In the genomic region with DNA sequence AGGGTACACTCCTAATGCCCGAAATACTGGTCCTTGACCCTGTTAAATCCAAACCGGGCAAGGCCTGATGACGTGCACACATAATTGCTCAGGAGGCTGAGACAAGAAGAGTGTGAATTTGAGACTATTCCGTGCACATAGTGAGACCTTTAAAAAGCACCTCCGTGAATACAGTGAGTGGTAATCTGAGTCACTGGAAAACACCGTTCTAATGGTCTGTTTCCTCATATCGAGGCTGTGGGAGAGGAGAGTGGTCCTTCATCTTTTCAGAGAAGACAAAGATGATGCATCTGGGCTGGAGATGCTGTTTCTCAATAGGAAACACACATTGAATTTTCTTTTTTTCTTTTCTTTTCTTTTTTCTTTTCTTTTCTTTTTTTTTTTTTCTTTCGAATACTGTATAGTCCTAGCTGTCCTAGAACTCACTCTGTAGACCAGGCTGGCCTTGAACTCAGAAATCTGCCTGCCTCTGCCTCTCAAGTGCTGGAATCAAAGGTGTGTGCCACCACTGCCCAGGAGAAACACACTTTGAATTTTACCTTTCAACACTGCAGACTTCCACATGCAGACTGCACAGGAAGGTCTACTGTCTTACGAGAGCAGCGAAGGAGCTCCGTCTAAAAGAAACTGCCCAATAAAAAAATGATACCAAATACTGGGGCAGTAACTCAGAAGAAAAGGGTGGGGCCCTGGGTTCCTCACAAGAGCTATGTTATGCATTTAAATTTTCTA, we compare ENCODE assay signal across 10 mouse cellular contexts. TPM values are rescaled to one million over a fixed set of nuclear protein-coding genes. Genes with fewer than 3 reads are reported as not detected.
DNase-seq lines count a peak whose midpoint lies in the region; ATAC-seq and TF ChIP-seq lines count a peak whose summit lies in the region.
"Had no signal": no experiment of that assay in that cellular context is flagged by ENCODE, and none has a peak within 500 bp of the region (broad histone marks: within the 10 kb centered on the region; RNA-seq: fewer than 3 reads in every experiment).

No protein-coding gene starts in this region.

- no peak for DNase-seq in lung, postnatal 25 days (ENCODE audit: low spot score)
- peak; percentile 77 for DNase-seq in midbrain, embryonic 11.5 days (ENCODE audit: low spot score, missing footprints)
- no peak for DNase-seq in stomach, postnatal 0 days (ENCODE audit: low spot score)
- DNase-seq in gastrocnemius, adult 8-10 months (ENCODE audit: low spot score in 2 of 2) = no peak
- no peak for DNase-seq in cerebellum, postnatal 14 days
- DNase-seq: heart, adult 2 months; liver, postnatal 0 days; thymus, postnatal 36 days had no signal

- no peak overlapping the region for H3K9ac ChIP-seq in lung, embryonic 16.5 days (ENCODE audit: low read length)
- peak overlapping the region; percentile 82 for H3K9ac ChIP-seq in forebrain, embryonic 16.5 days (replicated peaks; ENCODE audit: low read depth, low read length)
- peak overlapping the region; percentile 87 for H3K9ac ChIP-seq in midbrain, embryonic 11.5 days (ENCODE audit: low read length)
- H3K9ac ChIP-seq in stomach, postnatal 0 days (ENCODE audit: low read length) = no peak overlapping the region
- H3K9ac ChIP-seq: liver, postnatal 0 days had no signal

- TF ChIP-seq CTCF in stomach, postnatal 0 days (IDR thresholded peaks at IDR 0.05; ENCODE audit: low read depth) = no peak

- H3K4me1 ChIP-seq in lung, embryonic 16.5 days (replicated peaks; ENCODE audit: control insufficient read depth, insufficient read depth, low read length) = peaks cover 17% of the 10 kb centered on the region
- peaks cover 29% of the 10 kb centered on the region for H3K4me1 ChIP-seq in forebrain, embryonic 16.5 days (replicated peaks; ENCODE audit: control insufficient read depth, insufficient read depth, low read length)
- peaks cover 26% of the 10 kb centered on the region for H3K4me1 ChIP-seq in midbrain, embryonic 11.5 days (ENCODE audit: control insufficient read depth, insufficient read depth, low read length)
- 0 out of 2 replicates have a peak, but pooled peaks cover 3% of the 10 kb centered on the region for H3K4me1 ChIP-seq in stomach, postnatal 0 days (replicated peaks; ENCODE audit: control insufficient read depth, insufficient read depth)

- H3K9me3 ChIP-seq in lung, embryonic 16.5 days (ENCODE audit: control insufficient read depth, low read length) = no peaks in the 10 kb centered on the region
- no peaks in the 10 kb centered on the region for H3K9me3 ChIP-seq in forebrain, embryonic 16.5 days (ENCODE audit: control insufficient read depth, low read length)
- no peaks in the 10 kb centered on the region for H3K9me3 ChIP-seq in midbrain, embryonic 11.5 days (ENCODE audit: control insufficient read depth, low read length)
- no peaks in the 10 kb centered on the region for H3K9me3 ChIP-seq in stomach, postnatal 0 days (ENCODE audit: control insufficient read depth, low read length)

- H3K4me3 ChIP-seq in lung, embryonic 16.5 days (ENCODE audit: low read length) = no peak overlapping the region
- no peak overlapping the region for H3K4me3 ChIP-seq in forebrain, embryonic 16.5 days (replicated peaks; ENCODE audit: low read length)
- no peak overlapping the region for H3K4me3 ChIP-seq in midbrain, embryonic 11.5 days (ENCODE audit: low read depth, low read length)
- H3K4me3 ChIP-seq in stomach, postnatal 0 days (ENCODE audit: low read depth, low read length) = no peak overlapping the region
- H3K4me3 ChIP-seq: heart, adult 2 months had no signal

- 75% methylated on average over 11 of the region's 11 CpGs for WGBS in lung, embryonic 16.5 days
- 59% methylated on average over 11 of the region's 11 CpGs for WGBS in forebrain, embryonic 16.5 days
- 67% methylated on average over 11 of the region's 11 CpGs for WGBS in midbrain, embryonic 11.5 days
- 73% methylated on average over 11 of the region's 11 CpGs for WGBS in stomach, postnatal 0 days

- no peaks in the 10 kb centered on the region for H3K36me3 ChIP-seq in lung, embryonic 16.5 days (ENCODE audit: control insufficient read depth, insufficient read depth, low read length)
- H3K36me3 ChIP-seq in forebrain, embryonic 16.5 days (ENCODE audit: control insufficient read depth, insufficient read depth) = no peaks in the 10 kb centered on the region
- no peaks in the 10 kb centered on the region for H3K36me3 ChIP-seq in midbrain, embryonic 11.5 days (ENCODE audit: control insufficient read depth, insufficient read depth, low read length)
- H3K36me3 ChIP-seq in stomach, postnatal 0 days (ENCODE audit: control insufficient read depth, insufficient read depth, low read length) = no peaks in the 10 kb centered on the region

- ATAC-seq in lung, embryonic 16.5 days (ENCODE audit: low read depth) = no peak
- no peak for ATAC-seq in forebrain, embryonic 16.5 days
- ATAC-seq in midbrain, embryonic 11.5 days (ENCODE audit: low FRiP score) = no peak
- no peak for ATAC-seq in stomach, postnatal 0 days (ENCODE audit: low FRiP score, low TSS enrichment)
- ATAC-seq: liver, postnatal 0 days had no signal

- peaks cover 12% of the 10 kb centered on the region; the same call in 1 of the 2 replicates for H3K27me3 ChIP-seq in lung, embryonic 16.5 days (ENCODE audit: control insufficient read depth, insufficient read depth, low read depth, low read length)
- no peaks in the 10 kb centered on the region for H3K27me3 ChIP-seq in forebrain, embryonic 16.5 days (replicated peaks; ENCODE audit: control insufficient read depth, insufficient read depth, low read length)
- no peaks in the 10 kb centered on the region for H3K27me3 ChIP-seq in midbrain, embryonic 11.5 days (ENCODE audit: control insufficient read depth, insufficient read depth, low read length)
- no peaks in the 10 kb centered on the region for H3K27me3 ChIP-seq in stomach, postnatal 0 days (ENCODE audit: control insufficient read depth, insufficient read depth, low read length)

- 0 out of 2 replicates have a peak overlapping the region, but pooled peaks have one; percentile 94 for H3K4me2 ChIP-seq in lung, embryonic 16.5 days (ENCODE audit: low read depth, low read length)
- peak overlapping the region; percentile 86 for H3K4me2 ChIP-seq in forebrain, embryonic 16.5 days (ENCODE audit: low read length)
- peak overlapping the region; percentile 94; the same call in 1 of the 2 replicates for H3K4me2 ChIP-seq in midbrain, embryonic 11.5 days
- no peak overlapping the region for H3K4me2 ChIP-seq in stomach, postnatal 0 days (replicated peaks; ENCODE audit: low read depth)

- TF ChIP-seq EP300 in stomach, postnatal 0 days (optimal IDR thresholded peaks at IDR 0.05) = no peak

- H3K27ac ChIP-seq in lung, embryonic 16.5 days (ENCODE audit: low read length) = no peak overlapping the region
- H3K27ac ChIP-seq in forebrain, embryonic 16.5 days (ENCODE audit: low read length) = 0 out of 2 replicates have a peak overlapping the region, but pooled peaks have one; percentile 29
- H3K27ac ChIP-seq in midbrain, embryonic 11.5 days (ENCODE audit: low read depth, low read length) = no peak overlapping the region; the same call in 1 of the 2 replicates
- H3K27ac ChIP-seq in stomach, postnatal 0 days (replicated peaks) = peak overlapping the region; percentile 82; the same call in 1 of the 2 replicates
- H3K27ac ChIP-seq: heart, adult 2 months had no signal

RNA-seq across cellular contexts. Expression of a gene that starts 1.5 kb away (rescaled TPM):
- 14.5 and 14.6 TPM in 2 replicates for polyA plus RNA-seq in lung, embryonic 16.5 days (2015; fragmentation: Nextera tagmentation; extraction: Ambion mirVana)
- polyA plus RNA-seq in forebrain, embryonic 16.5 days (2015; fragmentation: Nextera tagmentation; extraction: Ambion mirVana) = 27.4 and 32.1 TPM in 2 replicates
- polyA plus RNA-seq in midbrain, embryonic 11.5 days (2014; fragmentation: Nextera tagmentation; extraction: Ambion mirVana) = 32.3 and 33.2 TPM in 2 replicates
- polyA plus RNA-seq in stomach, postnatal 0 days (2015; fragmentation: Nextera tagmentation; extraction: Ambion mirVana) = 4.6 and 4.8 TPM in 2 replicates
- 1 to 10 TPM; 1.3 to 4.1 (median 2.4) TPM for total RNA-seq in gastrocnemius, adult 8-10 months (2022)

Comparison
In these comparisons a context has a peak if more than half of its experiments do, and no peak if none do; other contexts are left out.
1. H3K27ac ChIP-seq: peak in forebrain, embryonic 16.5 days (single experiment) and stomach, postnatal 0 days (single experiment); none in lung, embryonic 16.5 days (single experiment) and midbrain, embryonic 11.5 days (single experiment).
2. H3K9ac ChIP-seq: peak in forebrain, embryonic 16.5 days (single experiment) and midbrain, embryonic 11.5 days (single experiment); none in lung, embryonic 16.5 days (single experiment) and stomach, postnatal 0 days (single experiment).